Mouse (Mus musculus): ENCODE results near the gene Gpatch8. TPM values are rescaled to one million over a fixed set of nuclear protein-coding genes. Genes with fewer than 3 reads are reported as not detected.

Gpatch8 gene
- polyA plus RNA-seq, 1 experiment: 16.7 TPM

- H3K27me3 ChIP-seq (ENCODE audit: control insufficient read depth, insufficient read depth, low read length): no peaks in the 10 kb centered on the region
These were observed 106.9 kb downstream of the Gpatch8 start for GRCm38 (mm10) chr11:102449043-102450008.

GRCm38 (mm10) chr11:102448327-102448726 is 107.9 kb downstream of the Gpatch8 start:
- Histone ChIP-seq H3K36me3 (ENCODE audit: control insufficient read depth, insufficient read depth, low read length) (no peaks in the 10 kb centered on the region), H3K27me3 (ENCODE audit: control insufficient read depth, insufficient read depth, low read length) (no peaks in the 10 kb centered on the region), H3K4me3 (ENCODE audit: control insufficient read depth, low read depth, low read length) (no peak overlapping the region), H3K27ac (ENCODE audit: control insufficient read depth, insufficient read depth, low read depth, low read length) (no peak overlapping the region), H3K4me1 (ENCODE audit: control insufficient read depth, insufficient read depth, low read length) (peaks cover 16% of the 10 kb centered on the region)
- TF ChIP-seq POLR2A (IDR thresholded peaks at IDR 0.05; ENCODE audit: control insufficient read depth, low read depth, low read length) (no peak), CTCF (IDR thresholded peaks at IDR 0.05; ENCODE audit: control insufficient read depth, insufficient read depth, insufficient replicate concordance, low read depth, low read length) (no peak)

More at GRCm38 (mm10) chr11:102449043-102450008, 106.9 kb downstream of the Gpatch8 start:
- no peak overlapping the region for H3K27ac ChIP-seq (ENCODE audit: control insufficient read depth, insufficient read depth, low read depth, low read length)
- H3K4me1 ChIP-seq (ENCODE audit: control insufficient read depth, insufficient read depth, low read length): peaks cover 16% of the 10 kb centered on the region
- no peak overlapping the region for H3K4me3 ChIP-seq (ENCODE audit: control insufficient read depth, low read depth, low read length)
- H3K36me3 ChIP-seq (ENCODE audit: control insufficient read depth, insufficient read depth, low read length): no peaks in the 10 kb centered on the region
- TF ChIP-seq CTCF (IDR thresholded peaks at IDR 0.05; ENCODE audit: control insufficient read depth, insufficient read depth, insufficient replicate concordance, low read depth, low read length): no peak
- no peak for TF ChIP-seq POLR2A (IDR thresholded peaks at IDR 0.05; ENCODE audit: control insufficient read depth, low read depth, low read length)

DNA sequence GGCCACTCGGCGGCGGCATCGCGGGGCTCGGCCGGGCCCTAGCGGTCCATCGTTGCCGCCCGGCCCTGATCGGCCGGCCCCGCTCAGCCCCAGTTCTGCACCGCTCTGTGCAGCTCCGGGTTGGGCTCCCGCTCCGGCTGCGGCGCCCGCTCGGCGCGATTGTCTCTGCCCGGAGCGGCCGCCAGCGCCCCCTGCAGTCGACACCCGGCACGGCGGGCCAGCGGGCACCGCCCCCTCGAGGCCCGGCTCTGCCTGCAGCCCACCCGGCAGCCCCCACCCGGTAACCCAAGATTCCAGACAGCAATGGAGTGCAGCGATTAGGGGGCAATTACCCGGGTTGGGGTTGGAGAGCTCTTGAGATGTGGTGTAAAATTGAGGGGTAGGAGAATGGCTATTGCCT is 108.7 kb downstream of the Gpatch8 start, which contains the start of gene Fam171a2:
Gene Fam171a2, minus strand, starts transcription at position 186 of the 400 bp plus-strand sequence.
- Histone ChIP-seq H3K4me1 (ENCODE audit: control insufficient read depth, insufficient read depth, low read length) (peaks cover 16% of the 10 kb centered on the region), H3K4me3 (ENCODE audit: control insufficient read depth, low read depth, low read length) (peak within 1 kb of the TSS; percentile 71), H3K36me3 (ENCODE audit: control insufficient read depth, insufficient read depth, low read length) (no peaks in the 10 kb centered on the region), H3K27me3 (ENCODE audit: control insufficient read depth, insufficient read depth, low read length) (no peaks in the 10 kb centered on the region), H3K27ac (ENCODE audit: control insufficient read depth, insufficient read depth, low read depth, low read length) (no peak within 1 kb of the TSS)
- TF ChIP-seq CTCF (IDR thresholded peaks at IDR 0.05; ENCODE audit: control insufficient read depth, insufficient read depth, insufficient replicate concordance, low read depth, low read length): peak; percentile 71
- TF ChIP-seq POLR2A (IDR thresholded peaks at IDR 0.05; ENCODE audit: control insufficient read depth, low read depth, low read length): no peak

DNA sequence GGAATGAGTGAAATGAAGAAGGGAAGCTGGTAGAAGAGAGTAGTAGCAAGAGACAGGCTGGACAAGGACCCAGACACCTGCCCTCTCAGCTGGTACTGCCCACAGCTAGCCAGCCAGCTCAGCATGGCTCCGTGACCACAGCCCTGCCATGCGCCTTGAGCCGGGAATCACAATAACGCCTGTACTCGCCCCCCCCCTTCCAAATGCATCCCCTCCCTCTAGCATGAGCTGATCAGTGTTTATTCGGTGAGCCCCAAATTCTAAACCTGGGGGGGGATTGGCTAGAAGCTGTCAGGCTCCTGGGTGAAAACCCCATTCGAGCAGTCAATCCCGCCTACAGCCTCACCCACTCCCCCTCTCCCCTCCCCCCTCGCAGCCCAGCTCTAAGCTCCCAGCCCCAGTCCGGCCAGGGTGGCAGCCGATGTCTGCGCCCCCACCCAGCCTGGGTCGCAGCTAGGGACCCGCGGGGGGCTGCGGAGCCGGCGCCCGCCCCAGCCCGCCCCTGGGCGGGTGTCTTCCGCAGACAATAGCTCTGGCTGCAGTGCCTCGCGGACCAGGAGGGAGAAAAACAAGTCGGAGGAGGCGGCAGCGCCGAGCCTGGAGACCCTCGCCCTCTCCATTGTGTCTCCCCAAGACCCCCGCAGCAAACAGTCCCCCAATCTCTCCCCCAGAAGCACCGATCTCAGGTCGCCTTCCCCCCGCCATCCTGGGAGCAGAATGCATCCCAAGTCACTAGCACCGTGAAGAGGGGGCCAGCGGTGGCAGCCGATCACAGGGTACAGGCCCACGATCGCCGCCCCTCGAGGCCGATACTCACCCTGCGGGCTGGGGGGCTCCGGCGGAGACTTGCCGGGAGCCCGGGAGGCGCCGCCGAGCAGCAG is 109.4 kb downstream of the Gpatch8 start:
- no peaks in the 10 kb centered on the region for H3K27me3 ChIP-seq (ENCODE audit: control insufficient read depth, insufficient read depth, low read length)
- no peak overlapping the region for H3K27ac ChIP-seq (ENCODE audit: control insufficient read depth, insufficient read depth, low read depth, low read length)
- H3K36me3 ChIP-seq (ENCODE audit: control insufficient read depth, insufficient read depth, low read length): no peaks in the 10 kb centered on the region
- H3K4me3 ChIP-seq (ENCODE audit: control insufficient read depth, low read depth, low read length): peak overlapping the region; percentile 71
- TF ChIP-seq POLR2A (IDR thresholded peaks at IDR 0.05; ENCODE audit: control insufficient read depth, low read depth, low read length): no peak
- no peak for TF ChIP-seq CTCF (IDR thresholded peaks at IDR 0.05; ENCODE audit: control insufficient read depth, insufficient read depth, insufficient replicate concordance, low read depth, low read length)
- H3K4me1 ChIP-seq (ENCODE audit: control insufficient read depth, insufficient read depth, low read length): peaks cover 16% of the 10 kb centered on the region

DNA sequence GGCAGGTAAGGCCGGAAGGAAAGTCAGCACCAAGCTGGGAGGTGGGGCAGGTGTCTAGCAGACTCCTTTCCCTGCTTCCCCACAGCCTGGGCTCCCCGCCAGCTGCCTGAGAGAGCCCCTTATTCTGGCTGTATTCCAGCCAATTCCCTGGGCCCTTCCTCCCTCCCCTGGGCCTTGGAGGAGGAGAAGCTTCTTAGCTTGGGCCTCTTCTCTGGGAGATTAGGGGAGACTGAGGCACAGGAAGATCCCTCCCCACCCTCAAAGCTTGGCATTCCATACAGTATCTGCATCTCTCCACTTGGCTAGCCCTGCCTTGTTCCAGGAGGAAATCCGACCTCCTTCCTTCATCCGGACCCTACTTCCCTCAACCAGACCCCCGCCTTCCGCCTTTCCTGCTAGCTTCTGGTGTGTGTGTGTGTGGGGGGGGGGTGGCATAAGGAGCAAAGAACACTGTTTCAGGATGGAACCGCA is 110.3 kb downstream of the Gpatch8 start:
- Histone ChIP-seq H3K27me3 (ENCODE audit: control insufficient read depth, insufficient read depth, low read length) (no peaks in the 10 kb centered on the region), H3K4me3 (ENCODE audit: control insufficient read depth, low read depth, low read length) (no peak overlapping the region), H3K4me1 (ENCODE audit: control insufficient read depth, insufficient read depth, low read length) (peaks cover 16% of the 10 kb centered on the region), H3K27ac (ENCODE audit: control insufficient read depth, insufficient read depth, low read depth, low read length) (no peak overlapping the region), H3K36me3 (ENCODE audit: control insufficient read depth, insufficient read depth, low read length) (no peaks in the 10 kb centered on the region)
- TF ChIP-seq POLR2A (IDR thresholded peaks at IDR 0.05; ENCODE audit: control insufficient read depth, low read depth, low read length) (no peak), CTCF (IDR thresholded peaks at IDR 0.05; ENCODE audit: control insufficient read depth, insufficient read depth, insufficient replicate concordance, low read depth, low read length) (no peak)

GRCm38 (mm10) chr11:102445264-102445890 is 110.8 kb downstream of the Gpatch8 start:
- TF ChIP-seq CTCF (IDR thresholded peaks at IDR 0.05; ENCODE audit: control insufficient read depth, insufficient read depth, insufficient replicate concordance, low read depth, low read length) (no peak), POLR2A (IDR thresholded peaks at IDR 0.05; ENCODE audit: control insufficient read depth, low read depth, low read length) (no peak)
- Histone ChIP-seq H3K4me3 (ENCODE audit: control insufficient read depth, low read depth, low read length) (no peak overlapping the region), H3K27ac (ENCODE audit: control insufficient read depth, insufficient read depth, low read depth, low read length) (no peak overlapping the region), H3K36me3 (ENCODE audit: control insufficient read depth, insufficient read depth, low read length) (no peaks in the 10 kb centered on the region), H3K4me1 (ENCODE audit: control insufficient read depth, insufficient read depth, low read length) (peaks cover 16% of the 10 kb centered on the region), H3K27me3 (ENCODE audit: control insufficient read depth, insufficient read depth, low read length) (no peaks in the 10 kb centered on the region)

Data from testis, adult 2 months (tissue).